Mouse (Mus musculus): Measurements from ENCODE around the gene 1520401A03Rik. TPM values are rescaled to one million over a fixed set of nuclear protein-coding genes. Genes with fewer than 3 reads are reported as not detected.

The 1520401A03Rik gene
- polyA plus RNA-seq, 1 experiment: 0.21 TPM

GRCm38 (mm10) chr17:23660876-23661200 is 61.7 kb downstream of the 1520401A03Rik start:
- TF ChIP-seq CTCF (IDR thresholded peaks at IDR 0.05; ENCODE audit: extremely low read depth, insufficient read depth, low read length): no peak
- TF ChIP-seq POLR2A (IDR thresholded peaks at IDR 0.05; ENCODE audit: extremely low read depth, insufficient read depth, low read length): no peak
- no peak overlapping the region for H3K4me3 ChIP-seq (ENCODE audit: insufficient read depth, low read length)
- no peaks in the 10 kb centered on the region for H3K4me1 ChIP-seq (ENCODE audit: control insufficient read depth, insufficient read depth, low read length)
- H3K27ac ChIP-seq (ENCODE audit: insufficient read depth, low read length): no peak overlapping the region

- TF ChIP-seq POLR2A (IDR thresholded peaks at IDR 0.05; ENCODE audit: extremely low read depth, insufficient read depth, low read length): no peak
- TF ChIP-seq CTCF (IDR thresholded peaks at IDR 0.05; ENCODE audit: extremely low read depth, insufficient read depth, low read length): 0 out of 2 replicates have a peak, but pooled peaks have one; percentile 21
- H3K4me1 ChIP-seq (ENCODE audit: control insufficient read depth, insufficient read depth, low read length): no peaks in the 10 kb centered on the region
- H3K27ac ChIP-seq (ENCODE audit: insufficient read depth, low read length): no peak within 1 kb of the TSS
- H3K4me3 ChIP-seq (ENCODE audit: insufficient read depth, low read length): no peak within 1 kb of the TSS
These were observed 62.3 kb downstream of the 1520401A03Rik start, which contains the start of gene Bicdl2 for GRCm38 (mm10) chr17:23660117-23660875. TSS of gene Bicdl2 (plus strand) at chr17:23660506.

DNA sequence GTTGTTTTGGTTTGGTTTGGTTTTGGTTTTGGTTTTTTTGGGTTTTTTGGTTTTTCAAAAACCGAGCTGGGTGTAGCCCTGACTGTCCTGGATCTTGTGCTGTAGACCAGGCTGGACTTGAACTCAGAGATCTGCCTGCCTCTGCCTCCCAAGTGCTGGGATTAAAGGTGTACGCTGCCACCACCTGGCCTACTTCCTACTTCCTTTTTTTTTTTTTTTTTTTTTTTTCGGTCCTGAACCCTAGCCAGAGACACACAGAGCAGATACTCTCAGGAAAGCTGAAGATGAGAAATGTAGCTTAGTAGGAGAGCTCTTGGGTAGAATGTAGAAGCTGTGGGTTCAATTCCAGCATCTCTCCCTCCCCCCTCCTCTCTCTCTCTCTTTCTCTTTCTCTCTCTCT is 64.1 kb downstream of the 1520401A03Rik start:
- no peak for TF ChIP-seq POLR2A (IDR thresholded peaks at IDR 0.05; ENCODE audit: extremely low read depth, insufficient read depth, low read length)
- TF ChIP-seq CTCF (IDR thresholded peaks at IDR 0.05; ENCODE audit: extremely low read depth, insufficient read depth, low read length): no peak
- Histone ChIP-seq H3K4me3 (ENCODE audit: insufficient read depth, low read length) (no peak overlapping the region), H3K27ac (ENCODE audit: insufficient read depth, low read length) (no peak overlapping the region), H3K4me1 (ENCODE audit: control insufficient read depth, insufficient read depth, low read length) (no peaks in the 10 kb centered on the region)

Other genes starting within 250 kb of the 1520401A03Rik start
- gene Vmn2r117, start 243.1 kb downstream of the 1520401A03Rik start, polyA plus RNA-seq (2012; rRNA removed): not detected in 2 replicates
- gene Zfp213, start 158.5 kb downstream of the 1520401A03Rik start, polyA plus RNA-seq (2012; rRNA removed): 7.9 and 8.7 TPM in 2 replicates
- gene Zfp13, start 123.3 kb downstream of the 1520401A03Rik start, polyA plus RNA-seq (2012; rRNA removed): 27.2 and 28.5 TPM in 2 replicates
- 0.13 TPM in 1 of 2 replicates, not detected in the other for gene Zscan10, start 121.9 kb downstream of the 1520401A03Rik start, polyA plus RNA-seq (2012; rRNA removed)
- gene Mmp25, start 77.5 kb downstream of the 1520401A03Rik start, polyA plus RNA-seq (2012; rRNA removed): 0.23 and 0.28 TPM in 2 replicates
- gene Bicdl2, start 62.3 kb downstream of the 1520401A03Rik start, polyA plus RNA-seq (2012; rRNA removed): 0.10 TPM in 1 of 2 replicates, not detected in the other
- gene Hcfc1r1, start 49.2 kb downstream of the 1520401A03Rik start, polyA plus RNA-seq (2012; rRNA removed): 137 and 139 TPM in 2 replicates
- gene Thoc6, start 48.9 kb downstream of the 1520401A03Rik start, polyA plus RNA-seq (2012; rRNA removed): 8.5 and 8.8 TPM in 2 replicates
- 2.7 and 4.2 TPM in 2 replicates for gene Tnfrsf12a, start 45.3 kb downstream of the 1520401A03Rik start, polyA plus RNA-seq (2012; rRNA removed)
- gene Cldn6, start 43.5 kb downstream of the 1520401A03Rik start, polyA plus RNA-seq (2012; rRNA removed): 0.09 TPM in 1 of 2 replicates, not detected in the other
- gene Cldn9, start 38.8 kb downstream of the 1520401A03Rik start, polyA plus RNA-seq (2012; rRNA removed): 0.13 and 0.21 TPM in 2 replicates
- gene Pkmyt1, start 3.6 kb upstream of the 1520401A03Rik start, polyA plus RNA-seq (2012; rRNA removed): 10.3 and 10.6 TPM in 2 replicates
- 61.8 and 65.7 TPM in 2 replicates for gene Paqr4, start 18.1 kb upstream of the 1520401A03Rik start, polyA plus RNA-seq (2012; rRNA removed)
- gene Kremen2, start 23.1 kb upstream of the 1520401A03Rik start, polyA plus RNA-seq (2012; rRNA removed): 0.85 and 0.96 TPM in 2 replicates
- 257 and 259 TPM in 2 replicates for gene Flywch1, start 48.8 kb upstream of the 1520401A03Rik start, polyA plus RNA-seq (2012; rRNA removed)
- 27.2 and 28.8 TPM in 2 replicates for gene Flywch2, start 63.3 kb upstream of the 1520401A03Rik start, polyA plus RNA-seq (2012; rRNA removed)
- gene Srrm2, start 67.7 kb upstream of the 1520401A03Rik start, polyA plus RNA-seq (2012; rRNA removed): 640 and 696 TPM in 2 replicates
- 547 and 628 TPM in 2 replicates for gene Elob, start 106.4 kb upstream of the 1520401A03Rik start, polyA plus RNA-seq (2012; rRNA removed)
- not detected in 2 replicates for gene Prss33, start 113.3 kb upstream of the 1520401A03Rik start, polyA plus RNA-seq (2012; rRNA removed)
- gene Prss32, start 121.1 kb upstream of the 1520401A03Rik start, polyA plus RNA-seq (2012; rRNA removed): not detected in 2 replicates
- gene Prss41, start 121.4 kb upstream of the 1520401A03Rik start, polyA plus RNA-seq (2012; rRNA removed): 0.23 and 0.29 TPM in 2 replicates
- gene Prss21, start 145.3 kb upstream of the 1520401A03Rik start, polyA plus RNA-seq (2012; rRNA removed): not detected in 2 replicates
- not detected in 2 replicates for gene Dcpp1, start 158.1 kb upstream of the 1520401A03Rik start, polyA plus RNA-seq (2012; rRNA removed)
- not detected in 2 replicates for gene Dcpp2, start 158.1 kb upstream of the 1520401A03Rik start, polyA plus RNA-seq (2012; rRNA removed)
- gene Dcpp3, start 194.7 kb upstream of the 1520401A03Rik start, polyA plus RNA-seq (2012; rRNA removed): not detected in 2 replicates
- not detected in 2 replicates for gene Sbp, start 218.9 kb upstream of the 1520401A03Rik start, polyA plus RNA-seq (2012; rRNA removed)
- not detected in 2 replicates for gene Sbpl, start 232.5 kb upstream of the 1520401A03Rik start, polyA plus RNA-seq (2012; rRNA removed)

Data from cortical plate, adult 2 months (tissue).